Mouse (Mus musculus) T-cell, adult 2 months (primary cell): ENCODE results near the gene Slc6a18.

Experiments
- DNase-seq: peaks from one replicate; pipeline ENCODE4 v3.0.0; 2022; ENCODE audit warnings: low spot score

Gene Slc6a18

GRCm38 (mm10) chr13:73685502-73685901 lies 7.7 kb upstream of the Slc6a18 start:
- no peak for DNase-seq

GRCm38 (mm10) chr13:73684412-73684811 lies 6.6 kb upstream of the Slc6a18 start:
- DNase-seq, result no peak

- DNase-seq, result no peak
Measured at GRCm38 (mm10) chr13:73683682-73684081, 5.9 kb upstream of the Slc6a18 start.

- peak; percentile 36 for DNase-seq
Measured at GRCm38 (mm10) chr13:73682226-73682625, 4.4 kb upstream of the Slc6a18 start.

- DNase-seq, result no peak
Measured at GRCm38 (mm10) chr13:73680394-73680793, 2.6 kb upstream of the Slc6a18 start.

GRCm38 (mm10) chr13:73679311-73679710 lies 1.5 kb upstream of the Slc6a18 start:
- no peak for DNase-seq

GRCm38 (mm10) chr13:73675161-73675560 lies 2.7 kb downstream of the Slc6a18 start:
- DNase-seq, result no peak

- DNase-seq, result no peak
Measured at GRCm38 (mm10) chr13:73660163-73660695, 17.6 kb downstream of the Slc6a18 start.

GRCm38 (mm10) chr13:73658953-73659352 lies 18.9 kb downstream of the Slc6a18 start:
- no peak for DNase-seq

GRCm38 (mm10) chr13:73654976-73655375 lies 22.8 kb downstream of the Slc6a18 start:
- DNase-seq, result no peak

- no peak for DNase-seq
Measured at GRCm38 (mm10) chr13:73653266-73653665, 24.6 kb downstream of the Slc6a18 start.

- DNase-seq, result peak; percentile 82
Measured at GRCm38 (mm10) chr13:73646397-73647087, 31.3 kb downstream of the Slc6a18 start.

GRCm38 (mm10) chr13:73641296-73641695 lies 36.5 kb downstream of the Slc6a18 start:
- no peak for DNase-seq

GRCm38 (mm10) chr13:73637826-73638225 lies 40.0 kb downstream of the Slc6a18 start:
- DNase-seq, result no peak

GRCm38 (mm10) chr13:73631837-73632236 lies 46.0 kb downstream of the Slc6a18 start:
- DNase-seq, result no peak

GRCm38 (mm10) chr13:73628586-73629113 lies 49.2 kb downstream of the Slc6a18 start:
- no peak for DNase-seq

GRCm38 (mm10) chr13:73626745-73627549 lies 50.9 kb downstream of the Slc6a18 start, which contains the start of gene Tert:
TSS of gene Tert (plus strand) at chr13:73626911.
- DNase-seq, result peak; percentile 66

GRCm38 (mm10) chr13:73626410-73626744 lies 51.4 kb downstream of the Slc6a18 start:
- DNase-seq, result no peak

- no peak for DNase-seq
Measured at GRCm38 (mm10) chr13:73620637-73621036, 57.2 kb downstream of the Slc6a18 start.

GRCm38 (mm10) chr13:73618406-73618805 lies 59.4 kb downstream of the Slc6a18 start:
- DNase-seq, result no peak
